Mouse (Mus musculus) megakaryocyte, adult 5-6 weeks (primary cell): ENCODE measurements around the gene Babam2. TPM values are rescaled to one million over a fixed set of nuclear protein-coding genes. Genes with fewer than 3 reads are reported as not detected.
A peak's percentile ranks its signal among the peaks of the same experiment; 100 is the strongest.

Source experiments
- ATAC-seq: 2 replicates; pipeline ENCODE4 v1.8.0; 2016; ENCODE audit warnings: mild to moderate bottlenecking, inconsistent platforms; ENCODE audit not compliant: poor library complexity, severe bottlenecking
- total RNA-seq, 2 experiments: library from RNA; stranded (forward) in 1 of 2; stranded (reverse) in 1 of 2; fragments of 153-499, 151-499 nt in 1 of 2; fragments of 221-1000, 200-1000 nt in 1 of 2; gene quantifications; 2 replicates each; pipeline versions ENCODE4 v1.2.3 to v1.2.4; 2015 to 2017

Gene Babam2
- total RNA-seq, 2 experiments from 2014 or later: 41.2 to 106 TPM

GRCm38 (mm10) chr5:31974614-31975168 lies 277.2 kb downstream of the Babam2 start:
- ATAC-seq: no peak

- no peak for ATAC-seq
Measured at GRCm38 (mm10) chr5:31982061-31982460, 284.6 kb downstream of the Babam2 start.

- no peak for ATAC-seq
Measured at GRCm38 (mm10) chr5:31983161-31983560, 285.7 kb downstream of the Babam2 start.

GRCm38 (mm10) chr5:31983817-31984368 lies 286.4 kb downstream of the Babam2 start:
- ATAC-seq: peak; percentile 37

GRCm38 (mm10) chr5:31984369-31984961 lies 287.0 kb downstream of the Babam2 start:
- ATAC-seq: peak; percentile 97

GRCm38 (mm10) chr5:31985021-31985420 lies 287.5 kb downstream of the Babam2 start:
- no peak for ATAC-seq

GRCm38 (mm10) chr5:31987541-31988307 lies 290.2 kb downstream of the Babam2 start:
- ATAC-seq: no peak

GRCm38 (mm10) chr5:31997189-31997954 lies 299.9 kb downstream of the Babam2 start:
- ATAC-seq: no peak

- ATAC-seq: no peak
Measured at GRCm38 (mm10) chr5:31998806-31999205, 301.3 kb downstream of the Babam2 start.

- no peak for ATAC-seq
Measured at GRCm38 (mm10) chr5:32000076-32000475, 302.6 kb downstream of the Babam2 start.

GRCm38 (mm10) chr5:32001266-32001665 lies 303.8 kb downstream of the Babam2 start:
- no peak for ATAC-seq

- ATAC-seq: no peak
Measured at GRCm38 (mm10) chr5:32001771-32002170, 304.3 kb downstream of the Babam2 start.

GRCm38 (mm10) chr5:32008401-32008800 lies 310.9 kb downstream of the Babam2 start:
- no peak for ATAC-seq

- ATAC-seq: no peak
Measured at GRCm38 (mm10) chr5:32010056-32010455, 312.6 kb downstream of the Babam2 start.

GRCm38 (mm10) chr5:32013053-32013452 lies 315.6 kb downstream of the Babam2 start:
- no peak for ATAC-seq

- no peak for ATAC-seq
Measured at GRCm38 (mm10) chr5:32014786-32015185, 317.3 kb downstream of the Babam2 start.

GRCm38 (mm10) chr5:32015949-32016478 lies 318.5 kb downstream of the Babam2 start:
- ATAC-seq: 0 out of 2 replicates have a peak, but pooled peaks have one; percentile 24

GRCm38 (mm10) chr5:32017686-32018085 lies 320.2 kb downstream of the Babam2 start:
- no peak for ATAC-seq

- ATAC-seq: no peak
Measured at GRCm38 (mm10) chr5:32018276-32018675, 320.8 kb downstream of the Babam2 start.

- ATAC-seq: no peak
Measured at GRCm38 (mm10) chr5:32029834-32030433, 332.4 kb downstream of the Babam2 start.
